Mouse (Mus musculus): ENCODE data around the gene Insig2. TPM values are rescaled to one million over a fixed set of nuclear protein-coding genes. Genes with fewer than 3 reads are reported as not detected.
A peak's percentile ranks its signal among the peaks of the same experiment; 100 is the strongest.

Insig2 gene
- polyA plus RNA-seq, 1 experiment from 2014 or later, result 23.8 TPM

DNA sequence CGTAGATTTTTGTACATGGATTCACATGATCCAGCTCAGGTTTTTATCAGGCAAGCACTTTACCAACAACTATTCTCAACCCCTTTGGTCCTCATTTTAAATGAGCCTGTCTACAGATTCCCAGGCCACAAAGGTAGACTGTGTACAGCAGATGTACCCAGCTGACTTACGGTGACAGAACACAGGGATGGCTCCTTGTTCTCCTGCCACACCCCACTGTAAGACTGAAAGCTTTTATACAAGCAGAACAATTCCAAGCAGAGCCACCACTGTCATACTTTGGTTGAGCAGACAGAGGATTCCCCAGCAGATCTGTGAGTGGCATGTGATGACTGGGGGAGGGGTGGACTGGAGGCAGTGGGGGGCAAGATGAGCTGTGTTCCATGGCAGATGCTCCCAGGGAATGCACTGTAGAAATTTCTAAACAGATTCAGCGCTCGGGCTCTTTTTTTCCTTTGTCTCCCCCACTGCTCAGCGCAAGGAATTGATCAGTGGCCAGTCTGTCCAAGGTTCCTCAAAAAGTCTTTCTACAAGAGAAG, 35.6 kb downstream of the Insig2 start:
- DNase-seq (ENCODE audit: low spot score), result peak; percentile 8
- WGBS, result 88% methylated on average over 5 of the region's 5 CpGs
- Histone ChIP-seq H3K9ac (ENCODE audit: low read length) (no peak overlapping the region), H3K4me1 (ENCODE audit: control insufficient read depth, insufficient read depth, low read length) (no peaks in the 10 kb centered on the region), H3K36me3 (ENCODE audit: control insufficient read depth, insufficient read depth, low read length) (peaks cover 8% of the 10 kb centered on the region; the same call in 1 of the 2 replicates), H3K27ac (ENCODE audit: low read depth, low read length) (no peak overlapping the region), H3K27me3 (replicated peaks; ENCODE audit: control insufficient read depth, insufficient read depth, low read length) (no peaks in the 10 kb centered on the region), H3K4me3 (ENCODE audit: low read depth, low read length) (no peak overlapping the region), H3K4me2 (ENCODE audit: low read length) (no peak overlapping the region), H3K9me3 (replicated peaks; ENCODE audit: control insufficient read depth, low read length) (no peaks in the 10 kb centered on the region)
- peak; percentile 23; the same call in 1 of the 2 replicates for ATAC-seq

- Histone ChIP-seq H3K9ac (ENCODE audit: low read length) (no peak overlapping the region), H3K27me3 (replicated peaks; ENCODE audit: control insufficient read depth, insufficient read depth, low read length) (no peaks in the 10 kb centered on the region), H3K9me3 (replicated peaks; ENCODE audit: control insufficient read depth, low read length) (no peaks in the 10 kb centered on the region), H3K36me3 (ENCODE audit: control insufficient read depth, insufficient read depth, low read length) (no peaks in the 10 kb centered on the region), H3K4me2 (ENCODE audit: low read length) (no peak overlapping the region), H3K4me3 (ENCODE audit: low read depth, low read length) (no peak overlapping the region), H3K27ac (ENCODE audit: low read depth, low read length) (no peak overlapping the region), H3K4me1 (ENCODE audit: control insufficient read depth, insufficient read depth, low read length) (no peaks in the 10 kb centered on the region)
- DNase-seq (ENCODE audit: low spot score), result no peak
- no peak for ATAC-seq
- 48% methylated on average over 3 of the region's 3 CpGs for WGBS
These were observed 38.8 kb downstream of the Insig2 start for GRCm38 (mm10) chr1:121293571-121293970.

- DNase-seq (ENCODE audit: low spot score), result no peak
- H3K9me3 ChIP-seq (replicated peaks; ENCODE audit: control insufficient read depth, low read length), result no peaks in the 10 kb centered on the region
- no peak overlapping the region for H3K27ac ChIP-seq (ENCODE audit: low read depth, low read length)
- H3K4me3 ChIP-seq (ENCODE audit: low read depth, low read length), result no peak overlapping the region
- no peak overlapping the region for H3K4me2 ChIP-seq (ENCODE audit: low read length)
- no peak overlapping the region for H3K9ac ChIP-seq (ENCODE audit: low read length)
- H3K36me3 ChIP-seq (ENCODE audit: control insufficient read depth, insufficient read depth, low read length), result no peaks in the 10 kb centered on the region
- no peak for ATAC-seq
- 78% methylated on average over 10 of the region's 10 CpGs for WGBS
- H3K27me3 ChIP-seq (replicated peaks; ENCODE audit: control insufficient read depth, insufficient read depth, low read length), result no peaks in the 10 kb centered on the region
- H3K4me1 ChIP-seq (ENCODE audit: control insufficient read depth, insufficient read depth, low read length), result no peaks in the 10 kb centered on the region
These were observed 41.5 kb downstream of the Insig2 start for GRCm38 (mm10) chr1:121290841-121291240.

DNA sequence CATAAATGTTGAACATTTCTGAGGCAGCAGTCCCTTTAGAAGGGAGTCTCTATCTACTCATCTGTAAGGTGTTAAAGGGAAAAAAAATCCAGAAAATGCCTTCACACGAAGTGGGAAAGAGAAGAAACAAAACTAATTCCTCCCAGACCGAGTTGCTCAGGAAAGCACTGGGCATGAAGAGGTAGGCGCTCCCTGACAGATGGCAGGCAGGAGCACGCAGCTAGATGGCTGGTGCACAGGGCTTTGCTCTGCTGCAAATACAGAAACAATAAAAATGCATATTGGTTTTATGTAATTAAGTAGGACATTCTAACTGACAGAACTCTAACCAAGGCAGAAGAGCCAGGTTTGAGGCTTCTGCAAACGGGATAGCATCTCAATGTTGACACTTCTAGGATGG, 42.0 kb downstream of the Insig2 start:
- Histone ChIP-seq H3K9me3 (replicated peaks; ENCODE audit: control insufficient read depth, low read length) (no peaks in the 10 kb centered on the region), H3K27ac (ENCODE audit: low read depth, low read length) (no peak overlapping the region), H3K36me3 (ENCODE audit: control insufficient read depth, insufficient read depth, low read length) (no peaks in the 10 kb centered on the region), H3K4me3 (ENCODE audit: low read depth, low read length) (no peak overlapping the region), H3K9ac (ENCODE audit: low read length) (no peak overlapping the region), H3K4me1 (ENCODE audit: control insufficient read depth, insufficient read depth, low read length) (no peaks in the 10 kb centered on the region), H3K4me2 (ENCODE audit: low read length) (no peak overlapping the region), H3K27me3 (replicated peaks; ENCODE audit: control insufficient read depth, insufficient read depth, low read length) (no peaks in the 10 kb centered on the region)
- 74% methylated on average over 5 of the region's 5 CpGs for WGBS
- DNase-seq (ENCODE audit: low spot score), result no peak
- no peak for ATAC-seq

- Histone ChIP-seq H3K4me3 (ENCODE audit: low read depth, low read length) (no peak overlapping the region), H3K9me3 (replicated peaks; ENCODE audit: control insufficient read depth, low read length) (no peaks in the 10 kb centered on the region), H3K9ac (ENCODE audit: low read length) (no peak overlapping the region), H3K4me1 (ENCODE audit: control insufficient read depth, insufficient read depth, low read length) (no peaks in the 10 kb centered on the region), H3K27me3 (replicated peaks; ENCODE audit: control insufficient read depth, insufficient read depth, low read length) (no peaks in the 10 kb centered on the region), H3K4me2 (ENCODE audit: low read length) (no peak overlapping the region), H3K36me3 (ENCODE audit: control insufficient read depth, insufficient read depth, low read length) (no peaks in the 10 kb centered on the region), H3K27ac (ENCODE audit: low read depth, low read length) (no peak overlapping the region)
- ATAC-seq, result no peak
- no peak for DNase-seq (ENCODE audit: low spot score)
- 96% methylated on average over 2 of the region's 2 CpGs for WGBS
These were observed 48.2 kb downstream of the Insig2 start for GRCm38 (mm10) chr1:121284197-121284596.

DNA sequence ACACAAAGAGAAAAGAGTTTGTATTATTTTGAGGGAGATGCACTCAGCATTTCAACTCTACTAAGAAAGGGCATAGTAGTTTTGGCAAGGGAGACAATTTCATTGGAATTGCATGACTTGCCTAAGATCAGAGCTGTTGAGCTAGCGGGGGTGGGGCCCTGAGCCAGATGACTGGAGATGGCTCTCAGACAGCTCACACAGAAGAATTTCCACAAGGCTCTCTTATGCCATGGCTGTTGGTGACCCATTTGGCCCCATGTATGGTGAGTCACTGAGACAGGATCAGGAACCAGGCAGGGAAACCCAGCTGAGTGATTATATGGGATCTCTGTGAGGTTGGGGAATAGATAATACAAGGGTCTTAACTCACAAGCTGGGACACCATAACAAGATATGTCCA, 51.9 kb downstream of the Insig2 start:
- no peaks in the 10 kb centered on the region for H3K4me1 ChIP-seq (ENCODE audit: control insufficient read depth, insufficient read depth, low read length)
- H3K27ac ChIP-seq (ENCODE audit: low read depth, low read length), result no peak overlapping the region
- H3K27me3 ChIP-seq (replicated peaks; ENCODE audit: control insufficient read depth, insufficient read depth, low read length), result no peaks in the 10 kb centered on the region
- H3K4me2 ChIP-seq (ENCODE audit: low read length), result no peak overlapping the region
- ATAC-seq, result no peak
- 96% methylated on average over 1 of the region's 1 CpGs for WGBS
- H3K36me3 ChIP-seq (ENCODE audit: control insufficient read depth, insufficient read depth, low read length), result no peaks in the 10 kb centered on the region
- no peak overlapping the region for H3K4me3 ChIP-seq (ENCODE audit: low read depth, low read length)
- no peak for DNase-seq (ENCODE audit: low spot score)
- H3K9me3 ChIP-seq (replicated peaks; ENCODE audit: control insufficient read depth, low read length), result no peaks in the 10 kb centered on the region
- H3K9ac ChIP-seq (ENCODE audit: low read length), result no peak overlapping the region

DNA sequence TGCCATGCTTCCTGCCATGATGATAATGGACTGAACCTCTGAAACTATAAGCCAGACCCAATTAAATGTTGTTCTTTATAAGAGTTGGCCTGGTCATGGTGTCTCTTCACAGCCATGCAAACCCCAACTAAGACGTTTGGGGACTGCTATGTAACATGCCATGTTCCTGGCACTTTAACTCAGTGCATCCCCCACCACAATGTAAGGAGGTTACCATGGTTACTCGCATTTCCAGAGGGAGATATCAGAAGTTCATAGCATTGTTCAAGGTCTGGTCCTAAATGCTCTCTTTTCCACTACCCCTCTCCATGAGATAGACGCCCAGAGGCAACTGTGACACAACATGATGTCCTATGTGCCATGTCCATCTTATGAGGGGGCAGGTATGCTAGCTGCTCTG, 54.0 kb downstream of the Insig2 start:
- no peak for DNase-seq (ENCODE audit: low spot score)
- Histone ChIP-seq H3K27me3 (replicated peaks; ENCODE audit: control insufficient read depth, insufficient read depth, low read length) (no peaks in the 10 kb centered on the region), H3K4me3 (ENCODE audit: low read depth, low read length) (no peak overlapping the region), H3K36me3 (ENCODE audit: control insufficient read depth, insufficient read depth, low read length) (no peaks in the 10 kb centered on the region), H3K4me1 (ENCODE audit: control insufficient read depth, insufficient read depth, low read length) (no peaks in the 10 kb centered on the region), H3K9ac (ENCODE audit: low read length) (no peak overlapping the region), H3K9me3 (replicated peaks; ENCODE audit: control insufficient read depth, low read length) (no peaks in the 10 kb centered on the region), H3K4me2 (ENCODE audit: low read length) (no peak overlapping the region), H3K27ac (ENCODE audit: low read depth, low read length) (no peak overlapping the region)
- WGBS, result 78% methylated on average over 3 of the region's 3 CpGs
- ATAC-seq, result no peak

DNA sequence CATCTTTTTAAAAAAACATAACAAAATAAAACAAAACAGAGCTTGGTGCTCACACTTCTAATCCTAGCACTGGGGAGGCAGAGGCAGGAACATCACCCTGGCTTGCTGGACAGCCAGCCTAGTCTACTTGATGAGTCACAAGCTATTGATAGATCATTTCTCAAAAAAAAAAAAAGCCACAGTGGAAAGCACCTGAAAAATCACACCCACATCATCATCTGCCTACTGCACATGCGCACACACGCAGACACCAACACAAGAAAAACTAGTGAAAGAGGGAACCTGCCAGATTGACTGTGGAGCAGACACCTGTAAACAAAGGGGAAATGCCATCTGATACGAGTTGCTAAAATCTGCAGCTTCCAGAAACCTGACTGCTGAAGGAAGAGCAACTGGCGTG, 54.9 kb downstream of the Insig2 start:
- H3K36me3 ChIP-seq (ENCODE audit: control insufficient read depth, insufficient read depth, low read length), result no peaks in the 10 kb centered on the region
- H3K4me3 ChIP-seq (ENCODE audit: low read depth, low read length), result no peak overlapping the region
- no peaks in the 10 kb centered on the region for H3K4me1 ChIP-seq (ENCODE audit: control insufficient read depth, insufficient read depth, low read length)
- ATAC-seq (no peak), DNase-seq (ENCODE audit: low spot score) (no peak)
- 93% methylated on average over 4 of the region's 4 CpGs for WGBS
- H3K9me3 ChIP-seq (replicated peaks; ENCODE audit: control insufficient read depth, low read length), result no peaks in the 10 kb centered on the region
- no peak overlapping the region for H3K4me2 ChIP-seq (ENCODE audit: low read length)
- no peaks in the 10 kb centered on the region for H3K27me3 ChIP-seq (replicated peaks; ENCODE audit: control insufficient read depth, insufficient read depth, low read length)
- no peak overlapping the region for H3K9ac ChIP-seq (ENCODE audit: low read length)
- no peak overlapping the region for H3K27ac ChIP-seq (ENCODE audit: low read depth, low read length)

- Histone ChIP-seq H3K36me3 (ENCODE audit: control insufficient read depth, insufficient read depth, low read length) (no peaks in the 10 kb centered on the region), H3K4me3 (ENCODE audit: low read depth, low read length) (no peak overlapping the region), H3K4me2 (ENCODE audit: low read length) (no peak overlapping the region), H3K27ac (ENCODE audit: low read depth, low read length) (no peak overlapping the region), H3K9me3 (replicated peaks; ENCODE audit: control insufficient read depth, low read length) (no peaks in the 10 kb centered on the region), H3K9ac (ENCODE audit: low read length) (no peak overlapping the region), H3K4me1 (ENCODE audit: control insufficient read depth, insufficient read depth, low read length) (no peaks in the 10 kb centered on the region), H3K27me3 (replicated peaks; ENCODE audit: control insufficient read depth, insufficient read depth, low read length) (no peaks in the 10 kb centered on the region)
- ATAC-seq (no peak), DNase-seq (ENCODE audit: low spot score) (no peak)
- WGBS, result 82% methylated on average over 3 of the region's 3 CpGs
These were observed 56.4 kb downstream of the Insig2 start for GRCm38 (mm10) chr1:121275961-121276506.

Data from forebrain, embryonic 14.5 days (tissue).